Comparison of ENCODE assay signal across 22 mouse cellular contexts in the genomic region with DNA sequence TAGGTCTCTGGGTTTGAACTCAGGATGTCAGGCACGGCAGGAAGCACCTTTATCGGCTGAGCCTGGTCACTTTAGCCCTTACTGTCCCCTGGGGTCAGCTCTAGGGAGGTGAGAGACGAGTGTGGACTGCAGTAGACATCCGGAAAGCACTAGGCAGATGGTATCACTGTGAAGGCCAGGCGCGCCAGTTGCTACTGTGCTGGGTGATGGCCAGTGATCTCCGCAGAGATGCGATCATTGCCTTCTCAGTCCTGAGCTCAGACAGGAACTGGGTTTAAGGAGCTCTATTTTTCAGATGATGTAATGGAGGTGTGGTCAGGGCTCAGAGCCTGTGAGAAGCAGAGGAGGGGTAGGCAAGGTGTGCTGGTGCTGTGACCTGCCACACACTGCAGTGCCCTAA. TPM values are rescaled to one million over a fixed set of nuclear protein-coding genes. Genes with fewer than 3 reads are reported as not detected.
DNase-seq lines count a peak whose midpoint lies in the region; ATAC-seq and TF ChIP-seq lines count a peak whose summit lies in the region.
"Had no signal": no experiment of that assay in that cellular context is flagged by ENCODE, and none has a peak within 500 bp of the region (broad histone marks: within the 10 kb centered on the region; RNA-seq: fewer than 3 reads in every experiment).

No protein-coding gene starts in this region.

- no peak for TF ChIP-seq EP300 in liver, postnatal 0 days (IDR thresholded peaks at IDR 0.05; ENCODE audit: low read depth)

- H3K9ac ChIP-seq in kidney, embryonic 14.5 days (ENCODE audit: low read depth, low read length) = no peak overlapping the region
- no peak overlapping the region for H3K9ac ChIP-seq in liver, postnatal 0 days (replicated peaks)
- H3K9ac ChIP-seq: embryonic facial prominence, embryonic 15.5 days; forebrain, postnatal 0 days; heart, embryonic 12.5 days; hindbrain, embryonic 15.5 days had no signal

- H3K4me3 ChIP-seq in kidney, embryonic 14.5 days (ENCODE audit: low read length) = no peak overlapping the region
- H3K4me3 ChIP-seq in liver, postnatal 0 days (ENCODE audit: low read depth, low read length) = no peak overlapping the region
- H3K4me3 ChIP-seq: embryonic facial prominence, embryonic 15.5 days; heart, embryonic 12.5 days; hindbrain, embryonic 15.5 days; myocyte had no signal

- WGBS in kidney, embryonic 14.5 days = 82% methylated on average over 8 of the region's 8 CpGs
- WGBS in liver, postnatal 0 days (ENCODE audit: insufficient replicate concordance) = 88% methylated on average over 8 of the region's 8 CpGs

- no peak for TF ChIP-seq CTCF in liver, postnatal 0 days (IDR thresholded peaks at IDR 0.05; ENCODE audit: low read depth)

- intact Hi-C loops in heart, postnatal 10 days (cut with DNase I) = no loop called here

- H3K4me2 ChIP-seq in kidney, embryonic 14.5 days (replicated peaks; ENCODE audit: low read depth, low read length) = no peak overlapping the region
- no peak overlapping the region for H3K4me2 ChIP-seq in liver, postnatal 0 days (ENCODE audit: low read depth, low read length)
- H3K4me2 ChIP-seq: embryonic facial prominence, embryonic 15.5 days; heart, embryonic 12.5 days; hindbrain, embryonic 15.5 days had no signal

- H3K36me3 ChIP-seq in kidney, embryonic 14.5 days (ENCODE audit: control insufficient read depth, insufficient read depth, low read length) = no peaks in the 10 kb centered on the region
- H3K36me3 ChIP-seq in liver, postnatal 0 days (replicated peaks; ENCODE audit: insufficient read depth, low read length) = no peaks in the 10 kb centered on the region
- H3K36me3 ChIP-seq: embryonic facial prominence, embryonic 15.5 days; heart, embryonic 12.5 days; hindbrain, embryonic 15.5 days had no signal

- no peaks in the 10 kb centered on the region for H3K9me3 ChIP-seq in kidney, embryonic 14.5 days (ENCODE audit: control insufficient read depth, low read length)
- H3K9me3 ChIP-seq in liver, postnatal 0 days (ENCODE audit: low read length) = no peaks in the 10 kb centered on the region
- H3K9me3 ChIP-seq: embryonic facial prominence, embryonic 15.5 days; heart, embryonic 12.5 days; hindbrain, embryonic 15.5 days had no signal

- H3K27ac ChIP-seq in kidney, embryonic 14.5 days (ENCODE audit: low read depth, low read length) = no peak overlapping the region
- H3K27ac ChIP-seq in liver, postnatal 0 days (ENCODE audit: low read depth) = no peak overlapping the region
- H3K27ac ChIP-seq: embryonic facial prominence, embryonic 15.5 days; hindbrain, embryonic 15.5 days; kidney, postnatal 0 days had no signal

- H3K4me1 ChIP-seq in kidney, embryonic 14.5 days (ENCODE audit: control insufficient read depth, insufficient read depth, low read length) = peaks cover 12% of the 10 kb centered on the region
- H3K4me1 ChIP-seq in liver, postnatal 0 days (ENCODE audit: insufficient read depth) = peaks cover 30% of the 10 kb centered on the region

- no peak for ATAC-seq in kidney, embryonic 14.5 days (ENCODE audit: low FRiP score, low TSS enrichment)
- ATAC-seq in liver, postnatal 0 days = no peak
- no peak for ATAC-seq in inflammation-experienced regulatory T-cells, adult 6 months
- ATAC-seq: forebrain, postnatal 0 days had no signal

- peak; percentile 8 for DNase-seq in kidney, adult 11 months
- peak; percentile 43 for DNase-seq in R1 (ENCODE audit: low read depth, low spot score)
- DNase-seq in cerebellum, adult 11-12 months = peak; percentile 87
- DNase-seq in cerebellum, postnatal 14 days = peak; percentile 89 to 91
- no peak for DNase-seq in heart, postnatal 10 days
- DNase-seq in liver, postnatal 0 days = no peak
- DNase-seq: embryo, embryonic 11 days; forebrain, postnatal 0 days; gastrocnemius, postnatal 36 days; liver; lung, postnatal 10 days; midbrain, embryonic 14.5 days had no signal

- H3K27me3 ChIP-seq in kidney, embryonic 14.5 days (ENCODE audit: control insufficient read depth, insufficient read depth, low read length) = no peaks in the 10 kb centered on the region
- H3K27me3 ChIP-seq in liver, postnatal 0 days (ENCODE audit: insufficient read depth, low read length) = no peaks in the 10 kb centered on the region
- H3K27me3 ChIP-seq: embryonic facial prominence, embryonic 15.5 days; heart, embryonic 12.5 days; hindbrain, embryonic 15.5 days had no signal

RNA-seq across cellular contexts. Expression of a gene that starts 28.5 kb away (rescaled TPM):
- 16.7 and 23.0 TPM in 2 replicates for polyA plus RNA-seq in kidney, embryonic 14.5 days (2014; fragmentation: Nextera tagmentation; extraction: Ambion mirVana)
- 10 to 100 TPM; 23.2 to 26.9 TPM for total RNA-seq in heart, postnatal 10 days (2021)
- polyA plus RNA-seq in liver, postnatal 0 days (2015; fragmentation: Nextera tagmentation; extraction: Ambion mirVana) = 13.7 and 15.7 TPM in 2 replicates
- 1 to 10 TPM in 1 of 3 experiments, under 1 TPM in 2; 0.17 to 1.4 (median 0.50) TPM for polyA plus RNA-seq in inflammation-experienced regulatory T-cells, adult 6 months (2017; shearing (Covaris generic))
- polyA plus RNA-seq: myocyte had no signal

RNA-seq across cellular contexts. Expression of a gene that starts 40.7 kb away (rescaled TPM):
- polyA plus RNA-seq in kidney, embryonic 14.5 days (2014; fragmentation: Nextera tagmentation; extraction: Ambion mirVana) = 0.15 and 0.60 TPM in 2 replicates
- 1 to 10 TPM in 1 of 2 experiments, not detected in 1; 1.2 TPM for total RNA-seq in heart, postnatal 10 days (2021)
- 0.71 and 1.0 TPM in 2 replicates for polyA plus RNA-seq in liver, postnatal 0 days (2015; fragmentation: Nextera tagmentation; extraction: Ambion mirVana)
- 1 to 10 TPM in 2 of 3 experiments, not detected in 1; 2.2 to 2.6 TPM for polyA plus RNA-seq in inflammation-experienced regulatory T-cells, adult 6 months (2017; shearing (Covaris generic))
- total RNA-seq: megakaryocyte, adult 5-6 weeks; neutrophil, adult 5-6 weeks had no signal
- polyA plus RNA-seq: liver, embryonic 16.5 days had no signal

Comparison
In these comparisons a context has a peak if more than half of its experiments do, and no peak if none do; other contexts are left out.
1. DNase-seq: peak in kidney, adult 11 months (single experiment), R1 (single experiment), cerebellum, adult 11-12 months (single experiment) and cerebellum, postnatal 14 days (2 of 2); none in heart, postnatal 10 days (0 of 2) and liver, postnatal 0 days (single experiment).